Mouse (Mus musculus): ENCODE data around the gene Lrriq3. TPM values are rescaled to one million over a fixed set of nuclear protein-coding genes. Genes with fewer than 3 reads are reported as not detected.

Lrriq3 gene
- 0.57 and 0.92 TPM in 2 replicates for polyA plus RNA-seq (2015; fragmentation: Nextera tagmentation; extraction: Ambion mirVana)

DNA sequence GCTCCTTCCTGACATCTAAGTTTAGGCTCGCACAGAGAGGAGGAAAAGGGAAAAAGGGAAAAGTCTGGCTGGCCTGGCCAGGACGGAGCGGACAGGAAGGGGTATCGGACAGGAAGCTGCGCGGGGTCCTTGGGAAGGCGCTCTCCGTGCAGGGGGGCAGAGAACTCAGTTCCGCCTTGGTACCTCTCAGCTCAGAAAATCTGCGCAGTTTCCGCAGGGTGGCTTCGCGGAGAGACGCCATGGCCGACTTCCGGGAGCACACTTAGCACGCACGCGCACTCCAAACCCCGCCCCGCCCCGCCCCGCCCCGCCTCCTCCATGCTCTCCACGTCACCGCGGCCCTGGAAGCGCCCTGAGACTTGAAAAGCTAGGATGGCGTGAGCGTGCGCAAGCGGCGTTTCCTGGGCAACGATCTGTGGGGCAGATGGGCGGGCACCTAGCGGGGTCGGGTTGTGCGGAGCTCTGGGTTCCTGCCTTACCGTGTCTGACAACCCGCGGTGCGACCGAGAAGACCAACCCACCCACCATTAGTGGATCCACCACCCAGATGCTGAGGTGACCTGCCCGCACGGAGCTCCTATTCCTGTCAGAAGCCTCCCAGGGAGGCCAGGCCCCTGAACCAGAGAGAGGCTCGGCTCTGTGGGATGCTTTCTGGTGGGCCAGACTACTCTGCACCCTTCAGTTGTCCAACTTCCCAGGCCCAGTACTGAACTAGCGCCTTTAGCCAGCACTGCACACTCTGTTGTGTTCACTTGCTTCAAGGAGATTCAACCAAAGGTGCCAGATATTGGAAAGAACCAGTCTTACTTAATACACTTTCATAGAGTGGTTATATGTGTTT is at the start of gene Lrriq3, which contains the start of gene Fpgt:
Lrriq3 (plus strand) TSS at position 319 of the 841 bp plus-strand sequence.
Fpgt (minus strand) TSS at position 288 of the 841 bp plus-strand sequence.
- peak within 1 kb of the TSS; percentile 87 for H3K9ac ChIP-seq
- H3K4me3 ChIP-seq: peak within 1 kb of the TSS; percentile 78
- H3K9me3 ChIP-seq: no peaks in the 10 kb centered on the region
- H3K36me3 ChIP-seq: peaks cover 16% of the 10 kb centered on the region
- under 1% methylated on average over 47 of the region's 47 CpGs for WGBS
- peak; percentile 96 for ATAC-seq (ENCODE audit: extremely low read depth, insufficient number of reproducible peaks, low FRiP score, low TSS enrichment)
- H3K4me2 ChIP-seq: peak within 1 kb of the TSS; percentile 81
- peak within 1 kb of the TSS; percentile 84 for H3K27ac ChIP-seq (replicated peaks)
- no peaks in the 10 kb centered on the region for H3K27me3 ChIP-seq (replicated peaks)
- H3K4me1 ChIP-seq: peaks cover 13% of the 10 kb centered on the region

DNA sequence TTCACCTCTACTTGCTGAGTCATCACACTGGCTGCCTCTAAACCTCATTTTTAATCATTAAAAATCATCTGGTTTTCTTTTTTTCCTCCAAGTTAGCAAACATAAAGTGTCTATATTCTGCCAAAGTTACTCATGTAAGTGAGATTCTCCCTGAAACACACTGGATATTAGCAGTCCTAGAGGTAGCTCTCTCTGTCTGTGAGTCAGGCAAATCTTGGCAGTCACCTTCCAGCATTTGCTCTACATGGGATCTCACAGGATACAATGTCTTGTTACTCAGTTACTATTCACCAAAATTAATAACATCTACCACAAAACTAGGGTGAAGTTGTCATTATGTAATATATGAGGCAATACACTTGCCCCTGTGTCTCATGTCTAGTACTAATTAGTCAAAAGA is 41.2 kb upstream of the Lrriq3 start:
- Histone ChIP-seq H3K27ac (replicated peaks) (no peak overlapping the region), H3K36me3 (peaks cover 2% of the 10 kb centered on the region; the same call in 1 of the 2 replicates), H3K9ac (no peak overlapping the region), H3K27me3 (replicated peaks) (no peaks in the 10 kb centered on the region), H3K4me1 (peaks cover 19% of the 10 kb centered on the region), H3K4me2 (peak overlapping the region; percentile 35), H3K9me3 (no peaks in the 10 kb centered on the region), H3K4me3 (peak overlapping the region; percentile 11; the same call in 1 of the 2 replicates)
- ATAC-seq (ENCODE audit: extremely low read depth, insufficient number of reproducible peaks, low FRiP score, low TSS enrichment): no peak

DNA sequence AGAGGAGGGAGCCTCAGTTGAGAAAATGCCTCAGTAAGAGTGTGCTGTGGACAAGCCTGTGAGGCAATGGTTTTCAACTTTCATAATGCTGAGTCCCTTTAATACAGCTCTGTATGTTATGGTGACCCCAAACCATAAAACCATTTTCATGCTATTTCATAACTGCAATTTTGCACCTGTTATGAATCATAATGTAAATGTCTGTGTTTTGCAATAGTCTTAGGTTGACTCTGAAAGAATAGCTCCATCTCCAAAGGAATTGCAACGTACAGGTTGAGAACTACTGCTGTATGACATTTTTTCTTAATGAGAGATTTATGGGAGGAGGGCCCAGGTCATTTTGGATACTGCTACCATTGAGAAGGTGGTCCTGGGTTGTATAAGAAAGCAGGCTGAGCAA is 40.0 kb upstream of the Lrriq3 start:
- Histone ChIP-seq H3K4me1 (peaks cover 19% of the 10 kb centered on the region), H3K9ac (peak overlapping the region; percentile 20; the same call in 1 of the 2 replicates), H3K4me3 (peak overlapping the region; percentile 42), H3K4me2 (peak overlapping the region; percentile 69), H3K36me3 (peaks cover 2% of the 10 kb centered on the region; the same call in 1 of the 2 replicates), H3K27me3 (replicated peaks) (no peaks in the 10 kb centered on the region), H3K9me3 (no peaks in the 10 kb centered on the region), H3K27ac (replicated peaks) (0 out of 2 replicates have a peak overlapping the region, but pooled peaks have one; percentile 50)
- WGBS: 76% methylated on average over 1 of the region's 1 CpGs
- no peak for ATAC-seq (ENCODE audit: extremely low read depth, insufficient number of reproducible peaks, low FRiP score, low TSS enrichment)

DNA sequence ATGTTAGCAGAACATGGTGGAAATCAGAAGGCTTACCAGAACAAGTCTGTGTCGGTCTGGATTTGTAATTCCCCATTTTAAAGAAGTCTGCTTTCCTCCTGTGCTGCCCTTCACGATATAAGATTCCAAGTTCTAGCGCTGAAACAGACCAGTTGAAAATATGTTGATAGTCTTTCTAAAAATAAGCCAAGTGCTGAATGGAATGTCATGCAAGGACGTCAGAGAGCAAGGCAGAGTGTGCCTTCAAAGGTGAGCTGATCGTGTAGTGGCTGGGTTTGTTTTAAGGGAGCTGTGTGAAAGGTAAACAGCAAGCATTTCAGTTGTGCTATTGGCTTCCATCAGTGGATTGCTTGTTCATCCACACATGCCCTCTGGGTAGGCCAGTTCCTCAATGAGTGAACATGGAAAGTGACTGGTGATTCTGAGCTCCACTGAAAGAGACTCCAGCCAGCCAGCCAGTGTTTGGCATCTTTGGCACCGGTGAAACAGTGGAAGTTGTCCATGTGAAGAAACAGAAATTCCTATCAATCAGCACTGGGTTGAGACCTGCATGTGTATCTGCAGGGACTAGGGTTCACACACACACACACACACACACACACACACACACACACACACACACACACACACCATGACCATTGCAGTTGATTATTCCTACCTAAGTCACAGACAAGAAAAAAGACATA is 37.9 kb upstream of the Lrriq3 start, which contains the start of gene Tnni3k:
Tnni3k (minus strand) TSS at position 177 of the 686 bp plus-strand sequence.
- Histone ChIP-seq H3K9me3 (no peaks in the 10 kb centered on the region), H3K4me3 (peak within 1 kb of the TSS; percentile 54), H3K4me2 (peak within 1 kb of the TSS; percentile 69), H3K27me3 (replicated peaks) (no peaks in the 10 kb centered on the region), H3K27ac (replicated peaks) (peak within 1 kb of the TSS; percentile 95), H3K4me1 (peaks cover 19% of the 10 kb centered on the region), H3K9ac (peak within 1 kb of the TSS; percentile 81), H3K36me3 (peaks cover 2% of the 10 kb centered on the region; the same call in 1 of the 2 replicates)
- 29% methylated on average over 6 of the region's 6 CpGs for WGBS
- ATAC-seq (ENCODE audit: extremely low read depth, insufficient number of reproducible peaks, low FRiP score, low TSS enrichment): peak; percentile 67; the same call in 1 of the 2 replicates

- peaks cover 19% of the 10 kb centered on the region for H3K4me1 ChIP-seq
- no peak overlapping the region for H3K9ac ChIP-seq
- peak overlapping the region; percentile 95; the same call in 1 of the 2 replicates for H3K27ac ChIP-seq (replicated peaks)
- H3K27me3 ChIP-seq (replicated peaks): no peaks in the 10 kb centered on the region
- H3K4me2 ChIP-seq: no peak overlapping the region
- ATAC-seq (ENCODE audit: extremely low read depth, insufficient number of reproducible peaks, low FRiP score, low TSS enrichment): no peak
- no peaks in the 10 kb centered on the region for H3K9me3 ChIP-seq
- no peak overlapping the region for H3K4me3 ChIP-seq
- no peaks in the 10 kb centered on the region for H3K36me3 ChIP-seq
Observed at GRCm38 (mm10) chr3:155056606-155057005, 36.6 kb upstream of the Lrriq3 start.

GRCm38 (mm10) chr3:155057566-155057965 is 35.7 kb upstream of the Lrriq3 start:
- no peak for ATAC-seq (ENCODE audit: extremely low read depth, insufficient number of reproducible peaks, low FRiP score, low TSS enrichment)
- no peak overlapping the region for H3K27ac ChIP-seq (replicated peaks)
- no peak overlapping the region for H3K9ac ChIP-seq
- H3K36me3 ChIP-seq: no peaks in the 10 kb centered on the region
- no peak overlapping the region for H3K4me3 ChIP-seq
- no peaks in the 10 kb centered on the region for H3K27me3 ChIP-seq (replicated peaks)
- H3K4me1 ChIP-seq: peaks cover 14% of the 10 kb centered on the region
- no peaks in the 10 kb centered on the region for H3K9me3 ChIP-seq
- H3K4me2 ChIP-seq: no peak overlapping the region

- 66% methylated on average over 6 of the region's 6 CpGs for WGBS
- H3K27me3 ChIP-seq (replicated peaks): no peaks in the 10 kb centered on the region
- no peaks in the 10 kb centered on the region for H3K36me3 ChIP-seq
- no peak for ATAC-seq (ENCODE audit: extremely low read depth, insufficient number of reproducible peaks, low FRiP score, low TSS enrichment)
- H3K4me2 ChIP-seq: no peak overlapping the region
- no peak overlapping the region for H3K4me3 ChIP-seq
- H3K4me1 ChIP-seq: 0 out of 2 replicates have a peak, but pooled peaks cover 5% of the 10 kb centered on the region
- no peaks in the 10 kb centered on the region for H3K9me3 ChIP-seq
- no peak overlapping the region for H3K9ac ChIP-seq
- no peak overlapping the region for H3K27ac ChIP-seq (replicated peaks)
Observed at GRCm38 (mm10) chr3:155058800-155059448, 34.3 kb upstream of the Lrriq3 start.

DNA sequence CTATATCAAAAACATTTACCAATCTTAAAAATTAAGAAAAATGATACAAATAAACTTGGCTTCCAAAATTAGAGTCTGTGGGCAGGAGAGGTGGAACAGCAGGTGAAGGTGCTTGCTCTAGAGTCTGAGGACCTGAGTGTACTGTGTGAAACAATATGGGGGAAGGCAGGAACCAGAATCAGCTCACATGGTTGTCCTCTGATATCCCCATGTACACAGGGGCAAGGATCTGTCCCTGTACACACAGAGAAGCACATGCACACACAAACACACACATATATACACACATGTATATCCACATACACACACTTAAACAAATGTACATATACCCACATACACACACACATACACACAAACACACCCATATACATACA is 33.8 kb upstream of the Lrriq3 start:
- H3K4me3 ChIP-seq: no peak overlapping the region

DNA sequence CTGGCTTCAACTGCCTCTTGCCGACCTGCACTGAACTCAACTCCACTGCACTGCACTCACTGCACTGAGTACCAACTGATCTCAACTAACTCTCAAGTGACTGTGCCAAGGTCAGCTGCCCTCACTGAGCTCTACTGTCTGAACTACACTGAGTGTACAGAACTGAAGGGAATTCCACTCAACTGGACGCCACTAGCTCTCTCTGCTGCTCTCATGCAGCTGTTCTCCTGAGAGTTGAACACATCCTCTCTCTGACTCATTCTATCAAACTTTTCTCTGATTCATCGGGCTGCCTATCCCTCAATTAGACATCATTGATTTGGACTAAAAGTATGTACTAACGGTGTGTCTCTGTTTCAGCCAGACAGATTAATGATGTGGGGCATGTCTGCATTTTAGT is 15.3 kb upstream of the Lrriq3 start:
- Histone ChIP-seq H3K9ac (no peak overlapping the region), H3K27ac (replicated peaks) (no peak overlapping the region), H3K36me3 (no peaks in the 10 kb centered on the region), H3K27me3 (replicated peaks) (no peaks in the 10 kb centered on the region), H3K4me2 (no peak overlapping the region), H3K9me3 (no peaks in the 10 kb centered on the region), H3K4me3 (no peak overlapping the region), H3K4me1 (no peaks in the 10 kb centered on the region)
- WGBS: 68% methylated on average over 4 of the region's 4 CpGs
- no peak for ATAC-seq (ENCODE audit: extremely low read depth, insufficient number of reproducible peaks, low FRiP score, low TSS enrichment)

More for the DNA sequence above, 33.8 kb upstream of the Lrriq3 start:
- Histone ChIP-seq H3K9me3 (no peaks in the 10 kb centered on the region), H3K4me1 (0 out of 2 replicates have a peak, but pooled peaks cover 5% of the 10 kb centered on the region), H3K36me3 (no peaks in the 10 kb centered on the region), H3K9ac (no peak overlapping the region), H3K27ac (replicated peaks) (no peak overlapping the region), H3K4me2 (no peak overlapping the region), H3K27me3 (replicated peaks) (no peaks in the 10 kb centered on the region)
- no peak for ATAC-seq (ENCODE audit: extremely low read depth, insufficient number of reproducible peaks, low FRiP score, low TSS enrichment)

- Histone ChIP-seq H3K27ac (replicated peaks) (no peak overlapping the region), H3K9ac (no peak overlapping the region), H3K4me2 (peak overlapping the region; percentile 81), H3K9me3 (no peaks in the 10 kb centered on the region), H3K4me1 (peaks cover 13% of the 10 kb centered on the region), H3K27me3 (replicated peaks) (no peaks in the 10 kb centered on the region), H3K4me3 (peak overlapping the region; percentile 78), H3K36me3 (peaks cover 24% of the 10 kb centered on the region)
- 89% methylated on average over 6 of the region's 6 CpGs for WGBS
- ATAC-seq (ENCODE audit: extremely low read depth, insufficient number of reproducible peaks, low FRiP score, low TSS enrichment): no peak
Observed at GRCm38 (mm10) chr3:155092081-155092480, 1.2 kb upstream of the Lrriq3 start.

DNA sequence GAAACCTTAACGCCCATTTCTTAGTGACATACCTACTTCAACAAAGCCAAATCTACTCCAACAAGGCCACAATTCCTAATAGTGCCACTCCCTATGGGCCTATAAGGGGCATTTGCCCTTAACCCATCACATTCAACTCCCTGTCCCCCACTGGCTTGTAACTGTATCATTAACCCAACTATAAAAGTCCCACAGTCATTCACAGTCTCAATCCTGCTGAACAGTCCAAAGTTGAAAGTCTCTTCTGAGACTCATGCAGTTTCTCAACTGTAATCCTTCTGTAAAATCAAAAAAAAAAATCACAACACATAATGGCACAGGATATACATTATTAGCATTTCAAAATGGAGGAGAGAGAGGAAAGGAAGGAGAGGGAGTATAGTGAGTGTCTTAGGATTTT is 6.0 kb downstream of the Lrriq3 start:
- WGBS: 77% methylated on average over 1 of the region's 1 CpGs
- Histone ChIP-seq H3K36me3 (no peaks in the 10 kb centered on the region), H3K4me3 (no peak overlapping the region), H3K9me3 (no peaks in the 10 kb centered on the region), H3K27me3 (replicated peaks) (0 out of 2 replicates have a peak, but pooled peaks cover 8% of the 10 kb centered on the region), H3K9ac (no peak overlapping the region), H3K4me1 (no peaks in the 10 kb centered on the region), H3K4me2 (no peak overlapping the region), H3K27ac (replicated peaks) (no peak overlapping the region)
- ATAC-seq (ENCODE audit: extremely low read depth, insufficient number of reproducible peaks, low FRiP score, low TSS enrichment): no peak

All from heart, embryonic 13.5 days (tissue).